Mouse (Mus musculus) ovary, postnatal 36 days (tissue): ENCODE data around the gene Gpx8.
A peak's percentile ranks its signal among the peaks of the same experiment; 100 is the strongest.
"Not testable (repeated sequence)": the region's sequence is repeated elsewhere in the genome, so short reads cannot be mapped to it uniquely, and the experiment has no call there.

Experiments used
- DNase-seq: peaks from one replicate; pipeline ENCODE4 v3.0.0; 2022; ENCODE audit warnings: low spot score, mixed read lengths

Gene Gpx8

DNA sequence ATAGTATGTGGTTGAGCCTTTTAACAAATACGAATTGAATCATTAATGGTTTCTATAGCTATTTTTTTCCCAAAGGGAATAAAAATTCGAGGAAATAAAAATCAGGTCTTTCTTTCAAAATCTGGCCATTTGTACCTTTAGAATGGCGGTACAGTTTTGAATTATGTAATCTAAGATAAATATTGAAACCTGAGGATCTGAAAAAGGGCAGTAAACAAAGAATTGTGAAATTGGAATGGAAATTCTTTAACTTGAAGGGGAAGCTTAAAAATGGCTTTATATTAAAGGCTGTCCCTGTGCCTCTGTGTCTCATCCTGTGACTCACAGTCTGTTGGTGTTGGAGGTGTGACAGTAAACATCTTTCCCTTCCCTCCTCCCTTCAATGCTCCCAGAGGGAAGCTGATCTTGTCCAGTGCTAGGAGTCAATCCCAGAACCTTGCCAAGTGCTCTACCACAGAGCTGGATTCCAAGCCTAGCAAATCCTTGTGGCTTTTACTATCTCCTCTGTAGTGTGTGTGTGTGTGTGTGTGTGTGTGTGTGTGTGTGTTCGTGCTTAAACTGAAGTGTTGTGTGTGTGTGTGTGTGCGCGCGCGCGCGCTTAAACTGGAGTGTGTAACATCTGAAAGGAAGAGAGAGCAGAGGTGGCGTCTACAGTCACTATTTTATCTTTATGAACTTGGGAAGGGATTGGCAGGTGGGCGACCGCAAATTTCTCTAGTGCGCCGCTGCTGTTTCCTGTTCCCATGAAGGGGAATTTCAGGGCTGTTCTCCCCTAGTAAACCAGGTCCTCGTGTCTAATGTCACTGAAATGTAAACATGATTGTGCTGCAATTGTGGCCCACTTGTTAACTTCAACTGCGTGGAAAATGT, 22.7 kb downstream of the Gpx8 start:
- no peak for DNase-seq

DNA sequence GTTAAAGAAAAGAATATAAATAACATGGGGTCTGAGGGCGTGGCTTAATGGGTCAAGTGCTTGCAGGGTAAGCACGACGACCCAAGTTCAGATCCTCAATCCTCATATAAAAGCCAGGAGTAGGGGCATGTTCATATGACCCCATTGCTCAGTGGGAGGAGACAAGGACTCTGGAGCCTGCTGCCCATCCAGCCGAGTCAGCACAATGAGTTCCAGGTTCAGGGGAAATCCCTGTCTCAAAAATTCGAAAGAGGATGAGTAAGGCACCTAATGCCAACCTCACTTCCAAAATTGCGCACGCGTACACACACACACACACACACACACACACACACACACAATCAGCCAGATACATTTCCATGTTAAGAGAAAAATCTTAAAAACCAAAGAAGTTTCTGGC, 23.7 kb downstream of the Gpx8 start:
- no peak for DNase-seq

DNA sequence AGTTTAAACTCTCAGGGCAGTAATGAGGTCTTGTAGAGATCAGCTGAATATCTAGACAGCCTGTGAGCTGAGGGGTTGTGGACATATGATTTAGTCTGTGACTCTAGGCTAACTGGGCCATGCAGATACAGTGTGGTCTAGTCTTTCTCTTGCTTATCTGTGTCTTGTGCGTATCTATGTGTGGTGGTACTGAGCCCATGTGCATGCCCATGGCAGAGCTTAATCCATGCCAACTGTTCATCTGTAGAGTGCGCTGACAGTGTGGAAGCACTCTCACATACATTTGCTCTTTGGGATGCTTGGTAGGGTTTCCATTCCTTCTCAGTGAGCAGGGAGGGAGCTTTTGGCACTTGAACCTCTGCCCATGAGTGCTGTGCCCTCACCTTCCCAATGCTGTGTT, 24.7 kb downstream of the Gpx8 start:
- DNase-seq = no peak

DNA sequence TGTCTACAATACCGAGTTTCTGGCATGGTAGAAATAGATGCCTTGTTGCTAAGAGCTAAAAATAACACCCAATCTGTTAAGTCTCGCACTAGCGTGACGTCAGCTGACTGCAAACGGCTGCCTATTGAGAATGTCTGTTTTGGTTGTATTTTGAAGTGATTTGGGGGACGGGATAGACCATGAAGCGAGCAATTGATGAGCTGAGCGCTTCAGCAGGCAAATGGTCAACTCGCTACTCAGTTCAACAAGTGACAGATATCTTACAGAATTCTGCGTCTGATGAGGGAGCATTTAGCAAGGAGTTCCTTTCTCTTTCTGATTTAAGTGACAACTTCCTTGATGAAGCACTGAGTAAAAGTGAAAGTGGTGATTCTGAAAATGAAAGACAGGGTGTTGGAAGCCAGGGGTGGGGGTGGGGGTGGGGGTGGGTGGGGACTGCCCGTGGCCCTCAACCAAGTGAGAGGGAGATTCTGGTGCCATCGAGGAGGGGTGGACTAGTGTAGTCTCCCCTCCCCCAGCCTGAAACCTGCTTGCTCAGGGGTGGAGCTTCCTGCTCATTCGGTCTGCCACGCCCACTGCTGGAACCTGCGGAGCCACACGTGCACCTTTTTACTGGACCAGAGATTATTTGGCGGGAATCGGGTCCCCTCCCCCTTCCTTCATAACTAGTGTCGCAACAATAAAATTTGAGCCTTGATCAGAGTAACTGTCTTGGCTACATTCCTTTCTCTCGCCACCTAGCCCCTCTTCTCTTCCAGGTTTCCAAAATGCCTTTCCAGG, 32.8 kb downstream of the Gpx8 start:
- not testable (repeated sequence) for DNase-seq

DNA sequence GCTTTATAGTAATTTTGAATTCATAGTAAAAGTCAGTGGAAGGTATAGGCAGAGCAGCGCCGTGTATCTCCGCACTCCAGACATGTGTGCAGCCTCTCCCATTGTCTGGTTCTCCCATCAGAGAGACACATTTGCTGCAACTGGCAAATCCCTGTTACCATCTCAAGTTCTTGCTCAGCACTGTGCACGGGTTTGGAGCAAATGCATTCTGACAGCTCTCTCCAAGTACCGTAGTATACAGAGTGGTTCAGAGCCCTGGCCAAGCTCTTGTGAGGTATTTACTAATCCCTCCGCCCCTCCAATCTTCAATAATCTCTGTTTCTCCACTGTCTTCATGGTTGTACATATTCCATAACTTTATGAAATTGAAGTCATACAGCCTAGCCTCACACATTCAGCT, 33.5 kb downstream of the Gpx8 start:
- no peak for DNase-seq

DNA sequence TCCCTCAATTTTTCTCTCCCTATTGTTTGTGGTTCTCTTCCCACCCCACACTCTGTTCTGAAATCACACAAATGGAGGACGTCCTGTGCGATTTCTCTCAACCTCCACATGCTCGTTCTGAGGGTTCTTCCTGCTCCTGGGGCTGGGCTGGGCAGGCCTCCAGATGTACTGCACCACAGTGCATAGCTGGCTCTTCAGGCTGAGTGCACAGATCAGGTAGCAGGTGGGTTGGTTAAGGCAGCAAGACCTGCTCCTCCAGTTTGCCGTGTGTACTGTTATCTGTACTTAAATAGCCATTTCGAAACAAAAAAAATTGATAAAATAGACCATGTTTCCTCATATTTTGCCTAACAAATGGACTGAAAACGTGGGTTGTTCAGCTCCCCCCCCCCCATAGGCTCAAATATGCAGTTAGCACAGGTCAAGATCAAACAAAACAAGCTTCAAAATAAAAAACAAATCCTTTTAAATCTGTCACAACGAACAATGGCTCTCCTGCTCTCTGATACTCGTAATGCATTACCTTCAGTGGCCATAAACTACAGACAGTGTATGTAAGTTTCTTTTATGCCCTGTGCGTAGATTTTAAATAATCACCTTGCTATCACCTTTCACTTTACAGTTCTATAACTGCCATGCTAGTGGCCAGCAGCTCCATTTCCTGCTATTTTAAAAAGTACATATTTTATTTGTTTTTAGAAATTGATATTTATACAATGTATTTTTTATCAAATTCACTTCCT, 45.5 kb downstream of the Gpx8 start:
- no peak for DNase-seq

DNA sequence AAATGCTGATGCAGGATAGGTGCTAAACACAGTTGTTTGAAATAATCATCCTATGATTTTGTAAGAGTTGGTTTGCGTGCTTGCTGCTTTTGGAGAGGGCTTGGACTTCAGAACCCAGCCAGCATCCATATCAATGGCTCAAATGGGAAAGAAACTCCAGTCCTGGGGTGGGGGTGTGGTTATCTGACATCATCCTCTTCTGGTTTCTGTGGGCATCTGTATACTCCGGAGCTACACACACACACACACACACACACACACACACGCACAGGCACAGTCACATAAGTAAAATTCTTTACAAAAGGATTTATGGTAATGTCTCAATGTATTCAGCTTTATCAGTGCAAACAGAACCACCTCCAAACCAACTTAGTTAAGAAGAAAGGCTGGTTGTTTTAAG, 46.1 kb downstream of the Gpx8 start:
- DNase-seq = no peak

DNA sequence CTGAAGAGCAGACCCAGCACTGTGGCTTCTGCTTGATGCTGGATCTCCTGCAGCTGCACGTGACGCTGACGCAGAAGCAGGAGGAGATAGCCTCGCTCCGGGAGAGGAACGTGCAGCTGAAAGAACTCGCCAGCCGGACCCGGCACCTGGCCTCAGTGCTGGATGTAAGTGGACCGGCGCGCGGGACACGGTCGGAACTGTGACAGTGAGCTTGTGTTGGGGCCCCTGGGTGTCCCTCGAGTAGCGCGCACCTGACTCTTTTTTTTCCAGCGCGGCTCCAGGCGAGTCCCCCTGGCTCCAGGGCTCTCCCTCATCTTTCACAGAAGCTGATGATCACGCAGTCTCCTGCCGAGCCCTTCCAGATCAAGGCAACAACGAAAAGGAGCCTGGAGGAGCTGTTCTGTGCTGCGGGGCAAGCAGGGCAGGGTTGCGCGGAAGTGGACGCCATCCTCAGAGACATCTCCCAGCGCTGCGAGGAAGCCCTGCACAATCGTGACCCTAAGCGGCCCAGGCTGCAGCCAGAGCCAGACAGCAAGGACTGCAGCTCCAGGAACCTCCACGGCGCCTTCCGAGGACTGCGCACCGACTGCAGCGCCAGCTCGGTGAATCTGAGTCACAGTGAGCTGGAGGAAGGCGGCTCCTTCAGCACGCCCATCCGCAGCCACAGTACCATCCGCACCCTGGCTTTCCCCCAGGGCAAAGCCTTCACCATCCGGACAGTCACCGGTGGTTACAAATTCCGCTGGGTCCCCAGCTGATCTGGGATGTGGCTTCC, 47.6 kb downstream of the Gpx8 start:
- no peak for DNase-seq

DNA sequence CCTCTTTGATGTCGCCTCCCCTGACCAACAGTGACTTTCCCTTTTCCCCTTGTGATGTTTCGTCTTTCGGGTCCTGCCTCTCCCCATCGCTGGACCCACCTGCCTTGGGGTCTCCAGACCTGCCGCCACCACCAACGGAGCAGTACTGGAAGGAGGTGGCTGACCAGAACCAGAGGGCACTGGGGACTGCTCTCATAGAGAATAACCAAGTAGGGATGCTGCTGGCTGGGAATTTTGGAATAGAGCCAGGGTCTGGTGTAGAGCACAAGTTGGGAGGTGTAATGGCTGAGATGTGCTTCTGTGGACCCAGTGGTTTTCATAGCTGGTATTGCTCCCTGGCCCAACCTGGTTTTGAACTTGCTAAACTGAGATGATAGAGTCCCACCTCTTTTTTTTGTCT, 48.8 kb downstream of the Gpx8 start:
- no peak for DNase-seq

DNA sequence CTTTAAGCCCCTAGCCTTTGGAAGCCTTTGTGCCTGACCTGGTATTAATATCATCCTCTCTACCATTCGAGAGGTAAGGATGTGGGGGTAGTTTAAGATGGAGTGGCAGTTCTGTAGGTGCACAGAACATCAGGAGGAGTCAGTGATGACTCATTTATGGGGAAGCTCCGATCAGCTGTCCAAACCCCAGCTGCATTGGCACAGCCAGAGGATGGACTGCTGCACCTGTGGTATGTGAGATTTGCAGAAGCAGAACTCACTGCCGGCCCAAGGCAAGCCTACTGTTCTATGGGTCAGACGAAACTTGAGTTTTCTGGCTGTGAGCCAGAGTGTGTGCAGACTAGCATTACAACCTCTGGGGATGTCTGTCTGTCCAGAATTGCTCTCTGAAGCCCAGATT, 49.8 kb downstream of the Gpx8 start:
- no peak for DNase-seq

DNA sequence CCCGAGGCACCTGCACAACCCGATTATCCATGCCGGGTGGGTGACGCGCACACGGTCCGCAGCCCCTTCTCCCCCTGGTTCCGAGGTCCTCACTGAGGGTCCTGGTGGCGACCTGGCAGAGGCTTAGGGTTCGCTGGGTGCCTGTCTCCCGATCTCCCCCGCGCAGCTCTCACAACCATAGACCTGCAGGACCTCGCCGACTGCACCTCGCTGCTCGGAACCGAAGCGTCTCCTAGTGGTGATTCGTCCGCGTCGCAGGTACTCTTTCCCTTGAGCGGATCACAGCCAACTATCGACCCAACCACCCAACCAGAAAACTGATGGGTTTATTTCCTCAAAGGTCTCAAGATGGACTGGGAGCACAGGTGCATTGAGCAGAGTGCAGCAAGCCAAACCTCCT, 52.0 kb downstream of the Gpx8 start:
- DNase-seq = peak; percentile 45

DNA sequence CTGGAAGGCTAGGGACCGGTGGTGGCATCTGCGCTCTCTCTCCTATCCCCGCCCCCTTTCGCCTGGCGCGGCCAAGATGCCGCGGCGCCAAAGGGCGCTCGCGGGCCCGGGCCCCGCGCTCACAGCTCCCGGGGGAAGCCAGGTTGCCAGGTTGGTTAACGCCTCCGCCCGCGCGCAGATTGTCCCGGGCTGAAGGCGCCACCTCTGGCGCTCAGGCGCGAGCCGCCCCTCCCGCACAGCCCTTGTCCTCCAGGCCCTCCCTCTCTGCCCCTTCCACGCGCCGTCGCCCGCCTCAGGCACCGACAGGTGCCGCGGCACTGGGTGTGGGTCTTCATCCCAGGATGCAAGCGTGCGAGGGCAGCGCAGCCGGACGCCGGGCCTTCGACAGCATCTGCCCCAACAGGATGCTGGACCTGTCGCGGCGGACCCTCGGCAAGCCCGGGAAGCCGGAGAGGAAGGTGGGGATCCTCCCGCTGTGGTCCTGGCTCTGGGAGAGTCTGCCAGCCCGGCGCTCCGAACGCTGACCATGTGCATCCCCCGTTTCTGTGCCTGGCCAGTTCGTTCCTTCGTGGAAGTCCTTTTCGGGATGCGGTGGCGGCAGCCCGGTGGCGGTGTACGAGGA, 52.6 kb downstream of the Gpx8 start, which contains the start of gene Mcidas:
Gene Mcidas, plus strand, starts transcription at position 315 of the 622 bp plus-strand sequence.
- no peak for DNase-seq
